Mouse (Mus musculus): Measurements from ENCODE around the gene Cirbp. TPM values are rescaled to one million over a fixed set of nuclear protein-coding genes. Genes with fewer than 3 reads are reported as not detected.

Gene Cirbp
- polyA plus RNA-seq, 1 experiment from 2014 or later, result 14.2 TPM

GRCm38 (mm10) chr10:80127920-80128319, 37.9 kb upstream of the Cirbp start:
- 94% methylated on average over 8 of the region's 8 CpGs for WGBS (ENCODE audit: insufficient replicate concordance)
- no peaks in the 10 kb centered on the region for H3K27me3 ChIP-seq (ENCODE audit: control insufficient read depth, insufficient read depth, low read depth, low read length)
- no peaks in the 10 kb centered on the region for H3K9me3 ChIP-seq (replicated peaks; ENCODE audit: control insufficient read depth, low read length)
- no peak overlapping the region for H3K27ac ChIP-seq (ENCODE audit: low read length)
- no peak overlapping the region for H3K4me3 ChIP-seq (ENCODE audit: low read depth, low read length)
- no peak for ATAC-seq (ENCODE audit: low read depth)
- peaks cover 54% of the 10 kb centered on the region for H3K4me1 ChIP-seq (ENCODE audit: control insufficient read depth, low read depth, low read length)
- peaks cover 70% of the 10 kb centered on the region for H3K36me3 ChIP-seq (ENCODE audit: control insufficient read depth, insufficient read depth)
- H3K9ac ChIP-seq (ENCODE audit: low read depth, low read length), result no peak overlapping the region
- H3K4me2 ChIP-seq (ENCODE audit: low read depth, low read length), result no peak overlapping the region

- Histone ChIP-seq H3K9me3 (replicated peaks; ENCODE audit: control insufficient read depth, low read length) (no peaks in the 10 kb centered on the region), H3K27me3 (ENCODE audit: control insufficient read depth, insufficient read depth, low read depth, low read length) (peaks cover under 1% of the 10 kb centered on the region), H3K9ac (ENCODE audit: low read depth, low read length) (no peak overlapping the region), H3K36me3 (ENCODE audit: control insufficient read depth, insufficient read depth) (peaks cover 62% of the 10 kb centered on the region), H3K4me1 (ENCODE audit: control insufficient read depth, low read depth, low read length) (peaks cover 35% of the 10 kb centered on the region), H3K4me2 (ENCODE audit: low read depth, low read length) (no peak overlapping the region), H3K27ac (ENCODE audit: low read length) (no peak overlapping the region), H3K4me3 (ENCODE audit: low read depth, low read length) (no peak overlapping the region)
- no peak for ATAC-seq (ENCODE audit: low read depth)
- 89% methylated on average over 9 of the region's 9 CpGs for WGBS (ENCODE audit: insufficient replicate concordance)
Observed at GRCm38 (mm10) chr10:80129846-80130245, 35.9 kb upstream of the Cirbp start.

- Histone ChIP-seq H3K27ac (ENCODE audit: low read length) (peak overlapping the region; percentile 50; the same call in 1 of the 2 replicates), H3K9ac (ENCODE audit: low read depth, low read length) (no peak overlapping the region), H3K9me3 (replicated peaks; ENCODE audit: control insufficient read depth, low read length) (no peaks in the 10 kb centered on the region), H3K4me3 (ENCODE audit: low read depth, low read length) (no peak overlapping the region), H3K4me2 (ENCODE audit: low read depth, low read length) (no peak overlapping the region), H3K36me3 (ENCODE audit: control insufficient read depth, insufficient read depth) (peaks cover 55% of the 10 kb centered on the region), H3K4me1 (ENCODE audit: control insufficient read depth, low read depth, low read length) (peaks cover 28% of the 10 kb centered on the region), H3K27me3 (ENCODE audit: control insufficient read depth, insufficient read depth, low read depth, low read length) (peaks cover 5% of the 10 kb centered on the region)
- ATAC-seq (ENCODE audit: low read depth), result peak; percentile 38
- WGBS (ENCODE audit: insufficient replicate concordance), result 78% methylated on average over 18 of the region's 18 CpGs
Observed at GRCm38 (mm10) chr10:80130403-80131031, 35.3 kb upstream of the Cirbp start.

GRCm38 (mm10) chr10:80131316-80131951, 34.4 kb upstream of the Cirbp start:
- Histone ChIP-seq H3K36me3 (ENCODE audit: control insufficient read depth, insufficient read depth) (peaks cover 46% of the 10 kb centered on the region), H3K4me1 (ENCODE audit: control insufficient read depth, low read depth, low read length) (peaks cover 19% of the 10 kb centered on the region)

GRCm38 (mm10) chr10:80131952-80132350, 33.8 kb upstream of the Cirbp start:
- H3K27ac ChIP-seq (ENCODE audit: low read length), result no peak overlapping the region
- 59% methylated on average over 27 of the region's 27 CpGs for WGBS (ENCODE audit: insufficient replicate concordance)
- ATAC-seq (ENCODE audit: low read depth), result no peak
- H3K9ac ChIP-seq (ENCODE audit: low read depth, low read length), result no peak overlapping the region
- no peaks in the 10 kb centered on the region for H3K9me3 ChIP-seq (replicated peaks; ENCODE audit: control insufficient read depth, low read length)
- H3K4me3 ChIP-seq (ENCODE audit: low read depth, low read length), result no peak overlapping the region
- peaks cover 18% of the 10 kb centered on the region for H3K4me1 ChIP-seq (ENCODE audit: control insufficient read depth, low read depth, low read length)
- H3K4me2 ChIP-seq (ENCODE audit: low read depth, low read length), result no peak overlapping the region
- H3K36me3 ChIP-seq (ENCODE audit: control insufficient read depth, insufficient read depth), result peaks cover 41% of the 10 kb centered on the region
- peaks cover 20% of the 10 kb centered on the region for H3K27me3 ChIP-seq (ENCODE audit: control insufficient read depth, insufficient read depth, low read depth, low read length)

More at GRCm38 (mm10) chr10:80131316-80131951, 34.4 kb upstream of the Cirbp start:
- H3K27me3 ChIP-seq (ENCODE audit: control insufficient read depth, insufficient read depth, low read depth, low read length), result peaks cover 15% of the 10 kb centered on the region
- 33% methylated on average over 55 of the region's 55 CpGs for WGBS (ENCODE audit: insufficient replicate concordance)
- H3K9me3 ChIP-seq (replicated peaks; ENCODE audit: control insufficient read depth, low read length), result no peaks in the 10 kb centered on the region
- ATAC-seq (ENCODE audit: low read depth), result no peak
- H3K9ac ChIP-seq (ENCODE audit: low read depth, low read length), result no peak overlapping the region
- H3K4me3 ChIP-seq (ENCODE audit: low read depth, low read length), result no peak overlapping the region
- H3K27ac ChIP-seq (ENCODE audit: low read length), result no peak overlapping the region
- 0 out of 2 replicates have a peak overlapping the region, but pooled peaks have one; percentile 13 for H3K4me2 ChIP-seq (ENCODE audit: low read depth, low read length)

GRCm38 (mm10) chr10:80133226-80133849, 32.4 kb upstream of the Cirbp start:
- WGBS (ENCODE audit: insufficient replicate concordance), result 59% methylated on average over 8 of the region's 8 CpGs
- peaks cover 34% of the 10 kb centered on the region for H3K27me3 ChIP-seq (ENCODE audit: control insufficient read depth, insufficient read depth, low read depth, low read length)
- no peak overlapping the region for H3K4me3 ChIP-seq (ENCODE audit: low read depth, low read length)
- no peak overlapping the region for H3K4me2 ChIP-seq (ENCODE audit: low read depth, low read length)
- no peaks in the 10 kb centered on the region for H3K9me3 ChIP-seq (replicated peaks; ENCODE audit: control insufficient read depth, low read length)
- H3K9ac ChIP-seq (ENCODE audit: low read depth, low read length), result no peak overlapping the region
- peaks cover 27% of the 10 kb centered on the region for H3K36me3 ChIP-seq (ENCODE audit: control insufficient read depth, insufficient read depth)
- H3K27ac ChIP-seq (ENCODE audit: low read length), result no peak overlapping the region
- ATAC-seq (ENCODE audit: low read depth), result no peak
- peaks cover 28% of the 10 kb centered on the region for H3K4me1 ChIP-seq (ENCODE audit: control insufficient read depth, low read depth, low read length)

GRCm38 (mm10) chr10:80134421-80134820, 31.4 kb upstream of the Cirbp start:
- peaks cover 44% of the 10 kb centered on the region for H3K27me3 ChIP-seq (ENCODE audit: control insufficient read depth, insufficient read depth, low read depth, low read length)
- H3K4me1 ChIP-seq (ENCODE audit: control insufficient read depth, low read depth, low read length), result peaks cover 39% of the 10 kb centered on the region
- no peak overlapping the region for H3K9ac ChIP-seq (ENCODE audit: low read depth, low read length)
- no peak overlapping the region for H3K27ac ChIP-seq (ENCODE audit: low read length)
- no peak overlapping the region for H3K4me3 ChIP-seq (ENCODE audit: low read depth, low read length)
- H3K36me3 ChIP-seq (ENCODE audit: control insufficient read depth, insufficient read depth), result peaks cover 17% of the 10 kb centered on the region
- no peaks in the 10 kb centered on the region for H3K9me3 ChIP-seq (replicated peaks; ENCODE audit: control insufficient read depth, low read length)
- ATAC-seq (ENCODE audit: low read depth), result no peak
- H3K4me2 ChIP-seq (ENCODE audit: low read depth, low read length), result no peak overlapping the region
- 83% methylated on average over 9 of the region's 9 CpGs for WGBS (ENCODE audit: insufficient replicate concordance)

- no peak for ATAC-seq (ENCODE audit: low read depth)
- H3K27ac ChIP-seq (ENCODE audit: low read length), result no peak overlapping the region
Observed at GRCm38 (mm10) chr10:80135161-80135560, 30.6 kb upstream of the Cirbp start.

GRCm38 (mm10) chr10:80135641-80136040, 30.1 kb upstream of the Cirbp start:
- peaks cover 45% of the 10 kb centered on the region for H3K4me1 ChIP-seq (ENCODE audit: control insufficient read depth, low read depth, low read length)
- H3K4me3 ChIP-seq (ENCODE audit: low read depth, low read length), result no peak overlapping the region
- 68% methylated on average over 1 of the region's 1 CpGs for WGBS (ENCODE audit: insufficient replicate concordance)
- peaks cover 6% of the 10 kb centered on the region for H3K36me3 ChIP-seq (ENCODE audit: control insufficient read depth, insufficient read depth)
- ATAC-seq (ENCODE audit: low read depth), result no peak
- H3K9ac ChIP-seq (ENCODE audit: low read depth, low read length), result no peak overlapping the region
- no peak overlapping the region for H3K4me2 ChIP-seq (ENCODE audit: low read depth, low read length)
- no peak overlapping the region for H3K27ac ChIP-seq (ENCODE audit: low read length)
- no peaks in the 10 kb centered on the region for H3K9me3 ChIP-seq (replicated peaks; ENCODE audit: control insufficient read depth, low read length)
- H3K27me3 ChIP-seq (ENCODE audit: control insufficient read depth, insufficient read depth, low read depth, low read length), result peaks cover 54% of the 10 kb centered on the region

More at GRCm38 (mm10) chr10:80135161-80135560, 30.6 kb upstream of the Cirbp start:
- H3K9ac ChIP-seq (ENCODE audit: low read depth, low read length), result no peak overlapping the region
- peaks cover 51% of the 10 kb centered on the region for H3K27me3 ChIP-seq (ENCODE audit: control insufficient read depth, insufficient read depth, low read depth, low read length)
- 82% methylated on average over 10 of the region's 10 CpGs for WGBS (ENCODE audit: insufficient replicate concordance)
- H3K4me2 ChIP-seq (ENCODE audit: low read depth, low read length), result no peak overlapping the region
- no peaks in the 10 kb centered on the region for H3K9me3 ChIP-seq (replicated peaks; ENCODE audit: control insufficient read depth, low read length)
- H3K4me3 ChIP-seq (ENCODE audit: low read depth, low read length), result no peak overlapping the region
- peaks cover 43% of the 10 kb centered on the region for H3K4me1 ChIP-seq (ENCODE audit: control insufficient read depth, low read depth, low read length)
- H3K36me3 ChIP-seq (ENCODE audit: control insufficient read depth, insufficient read depth), result peaks cover 10% of the 10 kb centered on the region
